Mouse (Mus musculus) heart, adult 2 months (tissue): ENCODE measurements around the gene Tgfb1i1.

Source experiments
- CTCF ChIP-seq: fragments of 200-600 bp; IDR thresholded peaks from 2 replicates; pipeline ENCODE4 v1.8.1; 2022; ENCODE audit warnings: antibody characterized with exemption, mild to moderate bottlenecking, moderate library complexity
- EP300 ChIP-seq: fragments of 200-500 bp; IDR thresholded peaks from 2 replicates; pipeline ENCODE4 v1.6.1; 2011; ENCODE audit warnings: low read depth, low read length, control low read depth; ENCODE audit not compliant: insufficient read depth
- POLR2A ChIP-seq: fragments of 200-500 bp; IDR thresholded peaks from 2 replicates; pipeline ENCODE4 v1.6.1; 2011; ENCODE audit warnings: mild to moderate bottlenecking, low read depth, low read length, control low read depth; ENCODE audit not compliant: insufficient read depth

GRCm38 (mm10) chr7:128256783-128257334 lies 10.2 kb downstream of the Tgfb1i1 start:
- TF ChIP-seq POLR2A = peak; percentile 51; the same call in 1 of the 2 replicates
- TF ChIP-seq CTCF = no peak
- TF ChIP-seq EP300 = no peak
